Mouse (Mus musculus): Measurements from ENCODE around the gene Pomt1.

- TF ChIP-seq EP300 (IDR thresholded peaks at IDR 0.05; ENCODE audit: low read depth) (no peak), CTCF (IDR thresholded peaks at IDR 0.05; ENCODE audit: low read depth) (no peak)
Measured at GRCm38 (mm10) chr2:32201527-32201926, 34.9 kb upstream of the Pomt1 start.
